Mouse (Mus musculus) ES-E14 (cell line): ENCODE results near the gene Rbfox3.

Source experiments
- CHD2 ChIP-seq: IDR thresholded peaks from 2 replicates; pipeline ENCODE4 v1.6.1; 2014; ENCODE audit warnings: mild to moderate bottlenecking, low read depth, low read length, inconsistent platforms
- HCFC1 ChIP-seq: IDR thresholded peaks from 2 replicates; pipeline ENCODE4 v1.6.1; 2012; ENCODE audit warnings: low read length, inconsistent platforms, borderline replicate concordance; ENCODE audit not compliant: insufficient read depth
- MAFK ChIP-seq: IDR thresholded peaks from 2 replicates; pipeline ENCODE4 v1.6.1; 2014; ENCODE audit warnings: mild to moderate bottlenecking, low read depth, low read length, inconsistent platforms; ENCODE audit not compliant: insufficient read depth
- ZC3H11A ChIP-seq: IDR thresholded peaks from 2 replicates; pipeline ENCODE4 v1.6.1; 2012; ENCODE audit warnings: low read depth, mild to moderate bottlenecking, inconsistent platforms, low read length, borderline replicate concordance
- ZNF384 ChIP-seq: IDR thresholded peaks from 2 replicates; pipeline ENCODE4 v1.6.1; 2012; ENCODE audit warnings: low read depth, low read length, inconsistent platforms

DNA sequence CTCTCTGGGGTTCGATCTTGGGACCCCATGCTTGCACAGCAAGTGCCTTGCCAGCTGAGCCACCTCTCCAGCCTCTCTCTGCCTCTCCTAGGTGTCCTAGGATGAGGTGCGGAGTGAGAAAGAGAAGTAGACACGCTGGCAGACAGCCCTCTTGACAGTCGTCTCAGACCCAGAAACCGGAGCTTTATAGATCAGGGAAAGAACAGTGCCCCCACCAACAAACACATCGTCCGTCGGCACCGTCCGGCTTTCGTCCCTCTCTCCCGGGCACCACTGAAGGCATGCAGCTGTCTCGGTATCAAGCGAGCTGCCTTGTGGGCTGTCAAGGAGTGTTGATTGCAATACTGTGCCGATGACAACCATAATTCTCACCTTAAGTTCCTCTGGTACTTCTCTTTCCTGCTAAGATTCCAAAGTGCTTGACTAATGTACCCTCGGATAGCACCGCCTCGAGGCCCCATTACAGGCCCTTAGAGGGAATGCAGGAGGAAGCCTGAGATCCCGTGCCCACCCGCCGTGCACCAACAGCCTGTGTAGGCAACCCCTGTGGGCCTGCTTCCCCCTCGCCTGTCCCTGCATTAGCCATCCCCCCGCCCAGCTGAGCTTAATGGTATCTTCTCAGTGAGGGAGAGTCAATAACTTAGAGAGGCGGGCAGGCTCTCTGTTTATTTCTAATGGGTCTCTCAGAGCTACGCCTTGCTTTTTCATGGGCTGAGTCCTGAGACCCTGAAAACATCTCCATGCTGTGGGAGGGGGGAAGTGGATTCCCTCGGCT is 11.4 kb downstream of the Rbfox3 start:
- TF ChIP-seq ZNF384, result no peak
- no peak for TF ChIP-seq HCFC1
- TF ChIP-seq ZC3H11A, result no peak
- TF ChIP-seq CHD2, result no peak
- no peak for TF ChIP-seq MAFK
